Mouse (Mus musculus): Measurements from ENCODE around the gene Dennd2d.

Gene Dennd2d

DNA sequence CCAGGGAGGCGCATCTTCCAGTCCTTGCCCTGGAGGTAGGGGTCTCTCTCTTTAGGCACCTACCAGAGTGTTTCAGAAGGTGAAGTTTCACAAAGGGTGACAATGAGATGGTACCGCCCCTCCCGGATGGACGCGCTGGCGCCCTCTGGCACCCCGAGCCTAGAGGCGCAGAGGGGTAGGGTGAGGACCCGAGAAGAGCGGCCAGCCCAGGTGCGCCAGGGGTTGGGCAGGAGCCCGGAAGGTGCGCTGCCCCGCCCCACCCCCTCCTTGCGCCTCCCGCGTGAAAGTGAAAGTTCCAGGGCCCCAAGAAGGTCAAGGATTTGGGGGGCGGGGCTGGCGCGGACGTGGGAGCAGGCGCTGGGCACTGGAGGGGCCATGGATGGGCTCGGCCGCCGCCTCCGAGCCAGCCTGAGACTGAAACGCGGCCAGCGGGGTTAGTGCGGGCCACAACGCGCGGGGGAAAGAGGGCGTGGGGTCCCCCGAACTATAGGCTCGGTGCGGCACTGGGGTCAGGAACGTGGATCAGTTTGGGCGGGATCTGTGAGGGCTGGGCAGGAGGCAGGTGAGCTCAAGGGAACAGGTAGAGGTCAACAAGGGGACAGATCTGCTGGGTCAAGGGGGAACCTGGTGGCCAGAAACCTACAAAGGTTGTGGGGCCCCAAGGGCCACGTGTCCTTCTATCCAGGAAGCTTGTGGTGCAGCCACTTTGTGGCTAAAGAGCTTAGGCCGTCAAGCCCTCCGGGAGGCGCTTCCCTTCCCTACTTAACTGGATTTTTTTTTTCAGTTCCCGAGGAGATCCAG, at the start of gene Dennd2d:
Gene Dennd2d, plus strand, starts transcription at position 125 of the 801 bp plus-strand sequence.
- DNase-seq (ENCODE audit: low spot score) = no peak

DNA sequence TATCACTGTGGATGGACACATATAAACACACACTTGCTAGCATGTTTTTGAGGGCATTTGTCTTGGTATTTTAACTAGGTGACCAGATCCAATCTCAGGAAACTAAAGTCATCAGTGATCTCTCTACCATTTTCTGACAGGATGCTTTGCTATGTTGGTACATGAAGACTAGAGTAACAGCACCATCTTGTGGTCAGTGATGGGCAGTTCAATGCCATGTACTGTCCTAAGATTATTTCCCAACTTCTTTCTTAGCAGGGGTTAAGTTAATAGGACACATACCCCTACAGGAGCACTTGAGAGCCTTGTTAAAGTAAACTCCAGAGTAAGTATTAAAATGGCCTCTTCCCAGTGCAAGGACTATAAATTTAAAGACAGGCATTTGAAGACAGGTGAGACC, 33.6 kb upstream of the Dennd2d start:
- DNase-seq (ENCODE audit: low spot score) = peak; percentile 47

DNA sequence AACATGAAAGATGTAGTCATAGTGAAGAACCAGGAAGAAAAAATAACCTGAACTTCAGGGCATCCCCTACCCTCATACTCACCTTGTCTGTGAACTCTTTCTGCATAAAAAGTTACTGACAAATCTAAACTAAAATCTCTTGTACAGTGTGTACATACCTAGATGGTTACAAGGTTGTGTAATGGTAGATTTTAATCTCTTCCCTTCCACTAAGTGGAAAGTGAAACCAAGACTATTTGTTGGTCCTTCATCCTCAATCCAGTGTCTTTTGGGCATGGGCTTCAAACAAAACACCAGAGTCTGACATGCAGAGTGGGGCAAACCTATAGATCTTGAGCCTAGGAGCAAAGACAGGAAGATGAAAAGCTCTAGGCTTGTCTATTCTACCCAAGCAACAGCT, 33.2 kb upstream of the Dennd2d start:
- DNase-seq (ENCODE audit: low spot score) = no peak

DNA sequence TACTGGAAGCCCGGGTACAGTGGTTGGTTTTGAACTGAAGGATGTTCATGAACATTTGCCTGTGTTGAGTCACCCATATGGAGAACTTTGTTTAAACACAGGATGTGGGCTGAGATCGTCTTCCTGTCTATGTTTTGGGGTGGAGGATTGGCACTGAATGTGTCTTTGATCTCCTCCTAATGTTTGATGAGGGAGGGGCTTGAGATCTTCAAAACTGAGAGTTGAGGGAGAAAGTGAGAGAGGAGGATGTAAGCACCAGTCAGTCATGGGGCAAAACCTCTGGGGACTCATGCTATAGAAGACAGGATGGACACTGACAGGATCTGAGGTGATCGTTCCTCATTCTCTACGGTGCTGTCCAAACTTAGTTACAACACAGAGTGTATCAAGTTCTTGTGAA, 32.6 kb upstream of the Dennd2d start:
- no peak for DNase-seq (ENCODE audit: low spot score)

DNA sequence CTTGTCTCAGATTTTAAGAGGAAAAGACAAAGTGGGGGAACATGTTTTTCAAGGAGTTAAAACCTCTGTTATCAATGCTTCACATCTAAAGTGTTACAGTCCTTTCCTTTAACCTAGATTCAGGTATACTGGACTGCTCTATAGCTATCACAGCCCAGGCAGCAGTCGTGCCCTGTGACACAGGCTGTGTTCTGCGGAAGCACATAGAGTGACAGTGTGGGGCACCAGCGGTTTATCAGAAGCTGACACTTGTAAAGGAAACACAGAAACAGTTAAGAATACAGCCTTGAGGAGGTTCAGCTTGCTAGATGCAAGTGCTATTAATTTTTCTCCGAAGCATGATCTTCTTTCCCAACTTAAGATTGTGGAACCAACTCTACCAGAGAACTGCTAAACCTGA, 29.6 kb upstream of the Dennd2d start:
- DNase-seq (ENCODE audit: low spot score) = no peak

DNA sequence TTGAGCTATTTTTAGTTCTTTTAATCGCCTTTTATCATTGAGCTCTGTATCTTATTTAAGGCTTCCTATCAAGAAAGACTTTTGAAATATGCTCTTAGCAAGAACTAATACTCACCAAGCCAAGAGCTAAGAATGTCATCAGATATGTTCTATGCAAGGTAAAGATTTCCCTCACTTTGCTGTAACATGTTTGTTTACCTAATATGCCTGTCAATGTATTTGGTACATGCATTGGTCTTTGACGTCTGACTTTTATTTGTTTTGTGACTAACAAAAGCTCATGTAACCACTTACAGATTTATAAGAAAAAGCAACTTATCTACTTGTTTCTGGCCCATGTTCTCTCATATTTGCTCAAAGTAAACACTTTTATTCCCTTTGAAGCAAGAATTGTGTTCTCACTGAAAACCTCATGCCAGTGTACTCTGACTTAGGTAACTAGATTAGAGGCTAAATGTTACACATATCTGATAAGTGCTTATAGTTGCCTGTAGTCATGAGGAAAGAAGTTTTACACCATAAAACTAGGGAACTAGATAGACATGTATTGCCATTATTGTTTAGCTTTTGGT, 24.8 kb upstream of the Dennd2d start:
- no peak for DNase-seq (ENCODE audit: low spot score)

DNA sequence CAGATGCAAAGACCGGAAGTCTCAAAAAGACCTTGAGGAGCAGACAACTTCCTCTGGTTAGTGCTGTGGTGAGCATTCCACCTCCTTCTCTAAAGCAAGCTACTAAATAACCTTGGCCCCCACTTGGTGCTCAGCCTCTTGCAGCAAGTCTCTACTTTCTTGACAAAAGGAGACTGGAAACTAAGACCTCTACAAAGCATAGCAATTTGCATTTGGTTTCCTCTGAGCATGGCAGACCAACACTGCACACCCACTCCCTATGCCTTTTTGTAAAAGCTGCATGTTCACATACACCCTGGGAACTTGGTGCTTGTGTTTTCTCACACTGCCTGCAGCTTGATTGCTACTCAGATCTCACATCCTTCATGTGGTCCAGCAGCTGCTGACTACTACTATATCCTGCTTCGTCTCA, 20.1 kb upstream of the Dennd2d start:
- no peak for DNase-seq (ENCODE audit: low spot score)

DNA sequence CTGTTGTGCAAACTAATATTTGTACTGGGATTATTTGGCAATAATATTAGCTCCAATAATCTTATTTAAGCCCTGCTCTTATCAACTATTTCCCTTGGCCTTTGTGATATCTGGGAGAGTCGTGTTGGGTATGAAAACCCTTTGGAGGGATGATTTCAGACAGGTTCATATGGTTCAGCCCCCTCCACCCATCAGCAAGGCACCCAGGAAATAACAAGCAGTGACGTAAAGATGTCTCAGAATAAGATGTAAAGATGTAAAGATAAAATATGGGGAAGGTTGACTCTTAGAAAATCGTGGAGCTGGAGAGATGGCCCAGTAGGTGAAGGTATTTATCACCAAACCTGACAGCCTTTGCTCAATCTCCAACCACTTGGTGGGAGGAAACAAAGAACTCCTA, 19.7 kb upstream of the Dennd2d start:
- no peak for DNase-seq (ENCODE audit: low spot score)

DNA sequence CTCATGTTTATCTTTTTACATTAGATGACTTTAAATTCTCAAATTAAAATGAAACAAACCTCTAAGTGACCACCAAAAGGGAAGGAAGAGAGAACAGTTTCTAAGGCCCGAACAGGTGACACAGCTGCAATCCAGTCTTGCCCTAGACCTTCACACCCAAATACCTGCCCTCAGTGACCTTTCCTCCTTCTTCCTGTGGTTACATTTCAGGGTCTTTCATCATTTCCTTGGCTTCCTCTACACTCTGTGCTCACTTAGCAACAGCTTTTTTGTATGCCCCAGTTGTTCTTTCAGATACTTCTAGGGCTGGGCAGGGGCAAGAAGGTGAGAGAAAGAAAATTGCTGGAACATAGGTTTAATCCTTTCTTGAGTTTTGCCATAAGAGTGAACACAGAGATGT, 17.5 kb upstream of the Dennd2d start:
- DNase-seq (ENCODE audit: low spot score) = no peak

DNA sequence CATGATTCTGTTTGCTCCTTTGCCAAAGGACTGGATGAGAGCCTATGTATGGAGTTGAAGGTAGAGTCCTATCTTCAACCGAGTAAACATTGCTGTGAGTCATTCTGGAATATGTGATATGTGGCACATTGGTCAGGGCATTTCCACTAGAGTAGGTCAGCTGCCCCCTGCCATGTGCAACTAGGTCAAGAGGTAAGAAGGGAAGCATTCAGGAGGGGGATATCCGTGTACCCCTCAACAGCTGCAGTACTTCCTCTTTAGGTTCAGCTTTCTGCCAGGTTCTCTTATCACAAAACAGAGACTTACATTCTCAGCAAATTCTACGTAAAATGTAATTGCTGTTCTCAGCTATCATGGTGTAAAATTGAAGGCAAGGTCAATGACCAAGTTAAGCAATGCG, 8.0 kb upstream of the Dennd2d start:
- DNase-seq (ENCODE audit: low spot score) = no peak

DNA sequence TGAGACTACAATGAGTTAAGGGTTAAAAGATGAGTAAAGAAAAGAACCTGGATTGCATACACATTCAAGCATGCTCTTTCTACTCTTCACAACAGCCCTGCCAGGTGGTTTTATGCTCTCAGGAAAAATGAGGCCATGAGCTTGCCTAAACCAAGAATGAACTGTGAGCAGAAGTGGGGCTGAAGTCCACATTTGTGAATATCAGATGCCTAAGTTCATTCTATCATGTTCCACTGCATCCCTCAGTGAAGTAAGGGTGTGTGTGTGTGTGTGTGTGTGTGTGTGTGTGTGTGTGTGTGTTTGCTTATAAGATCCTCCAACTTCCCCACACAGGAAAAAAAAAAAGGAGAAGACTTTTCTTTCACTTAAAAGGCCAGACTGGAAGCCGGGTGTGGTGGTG, 5.3 kb upstream of the Dennd2d start:
- no peak for DNase-seq (ENCODE audit: low spot score)

DNA sequence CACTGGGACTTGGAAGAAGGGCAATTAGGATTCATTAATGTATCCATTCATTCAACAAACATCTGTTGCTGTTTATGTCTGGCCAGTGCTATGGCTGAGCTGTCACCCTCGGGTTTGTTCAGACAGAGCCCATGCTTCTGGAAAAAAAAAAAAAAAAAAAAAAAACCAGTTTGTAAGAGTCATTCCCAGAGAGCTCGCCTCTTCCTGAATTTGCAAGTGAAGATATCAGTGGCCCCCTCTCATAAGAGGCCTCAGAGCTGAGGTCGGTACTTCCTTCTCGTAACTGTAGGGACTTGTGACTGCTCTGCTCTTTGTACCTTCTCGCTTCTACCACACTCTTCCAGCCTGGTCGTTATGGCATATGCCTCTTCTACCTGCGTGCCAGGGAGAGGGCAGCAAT, 1.1 kb downstream of the Dennd2d start:
- DNase-seq (ENCODE audit: low spot score) = no peak

DNA sequence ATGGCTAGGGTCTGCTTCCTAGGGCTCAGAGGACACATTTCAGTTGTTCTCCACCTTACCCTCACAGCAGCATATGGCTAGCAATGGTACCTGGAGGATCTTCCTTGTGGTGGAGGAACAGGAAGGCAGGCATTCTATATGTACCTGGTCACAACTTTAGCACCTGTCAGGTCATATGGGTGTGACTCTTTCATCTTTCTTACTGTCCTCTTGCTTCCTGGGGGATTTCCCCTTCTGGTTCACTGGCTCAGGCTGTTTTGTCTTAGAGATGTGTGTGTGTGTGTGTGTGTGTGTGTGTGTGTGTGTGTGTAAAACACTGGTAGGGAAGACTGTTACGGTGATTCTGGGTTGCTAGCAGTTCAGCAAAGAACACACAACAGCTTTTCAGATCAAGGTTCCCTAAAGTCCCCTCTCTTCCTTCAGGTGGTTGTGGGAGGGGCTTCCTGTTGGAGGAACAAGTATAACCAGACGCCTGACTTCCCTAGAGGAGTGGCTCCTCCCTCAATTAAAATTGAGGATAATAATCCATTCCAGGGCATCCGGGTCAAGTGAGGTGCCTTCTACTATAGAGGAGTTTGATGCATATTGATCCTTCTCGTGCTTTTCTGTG, 1.7 kb downstream of the Dennd2d start:
- no peak for DNase-seq (ENCODE audit: low spot score)

DNA sequence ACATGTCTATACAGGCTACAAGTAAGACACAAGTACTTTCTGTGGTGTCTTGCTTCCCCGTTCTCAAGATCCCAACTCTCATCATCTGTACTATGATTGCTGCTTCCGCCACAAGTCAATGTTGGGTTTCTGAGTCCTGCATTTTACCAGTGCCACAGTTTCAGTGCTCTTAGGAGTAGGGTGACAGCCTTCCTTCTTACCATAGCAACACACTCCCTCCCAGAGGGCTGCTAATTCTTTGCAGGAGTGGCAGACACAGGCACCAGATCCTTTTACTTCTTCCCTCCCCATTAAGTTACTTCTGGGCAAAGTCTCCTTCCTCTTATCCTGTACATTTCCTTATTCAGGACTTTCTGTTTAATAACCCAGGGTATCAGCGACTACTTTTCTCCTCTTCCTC, 2.7 kb downstream of the Dennd2d start:
- no peak for DNase-seq (ENCODE audit: low spot score)

DNA sequence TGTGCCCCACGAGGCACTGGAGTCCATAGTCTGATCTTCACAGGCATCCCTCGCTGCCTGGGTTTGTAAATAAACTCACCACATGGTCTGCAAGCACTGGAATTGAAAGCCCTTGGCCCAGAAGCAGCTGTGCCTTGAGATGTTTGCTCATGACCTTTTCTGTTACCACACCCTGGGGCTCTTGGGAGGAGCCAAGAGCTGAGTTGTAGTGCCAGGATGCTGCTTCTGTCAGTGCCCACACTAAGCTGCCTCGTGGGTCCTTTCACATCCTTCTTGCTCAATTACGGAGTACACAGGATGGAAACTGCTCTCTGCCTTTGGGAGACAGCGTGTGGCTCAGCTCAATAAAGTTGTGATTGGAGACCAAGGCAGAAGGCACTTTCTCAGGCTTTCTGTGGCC, 3.6 kb downstream of the Dennd2d start:
- no peak for DNase-seq (ENCODE audit: low spot score)

DNA sequence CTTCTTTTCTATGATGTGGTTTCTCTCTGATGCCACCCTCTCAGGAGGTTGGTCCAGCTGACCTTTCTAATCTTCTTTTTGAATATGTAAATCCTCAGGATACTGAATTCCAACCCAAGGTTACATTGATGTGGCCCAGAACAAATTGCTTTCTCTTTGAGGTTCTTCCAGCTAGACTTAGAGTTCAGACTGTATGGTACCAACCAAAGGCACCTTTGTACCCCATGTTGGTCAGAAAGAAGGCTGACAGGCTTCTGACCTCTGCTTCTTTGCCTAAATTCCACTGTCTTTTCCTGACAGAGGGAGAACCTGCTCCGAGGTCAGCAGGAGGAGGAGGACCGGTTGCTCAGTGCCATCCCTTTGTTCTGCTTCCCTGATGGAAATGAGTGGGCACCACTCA, 5.3 kb downstream of the Dennd2d start:
- DNase-seq (ENCODE audit: low spot score) = no peak

DNA sequence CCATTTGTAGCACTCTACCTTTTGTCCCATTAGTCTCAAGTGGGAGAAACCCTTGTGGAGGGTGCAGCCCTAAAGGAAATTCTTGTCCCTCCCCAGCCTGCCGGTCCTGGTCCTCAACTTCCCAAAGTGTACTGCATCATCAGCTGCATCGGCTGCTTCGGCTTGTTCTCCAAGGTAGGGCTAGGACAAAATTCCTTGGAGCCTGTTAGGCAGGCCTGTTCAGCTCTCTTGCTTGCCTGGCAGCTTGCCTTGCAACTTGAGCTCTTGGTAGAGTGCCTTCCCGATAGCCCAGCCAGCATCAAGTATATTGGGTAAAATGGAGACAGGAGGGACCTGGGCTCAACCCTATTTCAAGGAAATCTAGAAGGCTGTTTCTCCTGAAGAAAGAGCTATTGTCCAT, 8.0 kb downstream of the Dennd2d start:
- DNase-seq (ENCODE audit: low spot score) = no peak

DNA sequence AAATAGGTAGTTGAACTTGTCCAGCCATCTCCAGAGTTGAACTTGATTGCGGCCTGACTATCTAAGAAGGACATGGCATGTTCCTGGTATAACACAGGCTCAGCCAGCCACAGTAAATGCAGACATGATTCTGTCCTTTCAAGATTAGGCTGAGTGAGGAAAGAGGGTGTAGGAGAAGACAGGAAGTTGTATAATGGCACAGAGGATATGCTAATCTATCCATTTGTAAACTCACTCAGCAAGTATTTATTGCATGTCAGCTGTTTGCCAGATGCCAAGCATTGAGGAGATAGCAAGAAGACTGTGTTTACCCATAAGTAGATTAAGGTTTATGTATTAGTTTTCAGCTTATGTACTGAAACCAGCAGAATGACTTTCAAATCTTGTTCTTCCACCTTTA, 10.5 kb downstream of the Dennd2d start:
- no peak for DNase-seq (ENCODE audit: low spot score)

DNA sequence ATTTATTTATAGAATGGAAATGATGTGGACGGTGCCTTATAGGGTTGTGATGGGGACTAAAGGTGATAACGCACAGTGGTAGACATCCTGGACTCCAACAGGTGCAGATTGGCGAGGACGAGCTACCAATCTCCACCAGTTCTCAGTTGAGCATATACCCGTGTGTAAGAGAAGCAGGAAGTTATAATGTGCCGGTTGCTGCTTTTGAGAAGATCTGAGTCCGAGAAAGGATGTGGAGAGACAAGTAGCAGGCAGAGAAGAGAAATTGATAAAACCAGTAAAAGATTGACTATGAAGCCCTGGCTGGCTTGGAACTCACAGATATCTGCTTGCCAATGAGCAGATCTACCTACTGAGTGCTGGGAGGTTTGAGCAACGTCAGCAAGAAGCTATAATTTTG, 11.0 kb downstream of the Dennd2d start:
- no peak for DNase-seq (ENCODE audit: low spot score)

DNA sequence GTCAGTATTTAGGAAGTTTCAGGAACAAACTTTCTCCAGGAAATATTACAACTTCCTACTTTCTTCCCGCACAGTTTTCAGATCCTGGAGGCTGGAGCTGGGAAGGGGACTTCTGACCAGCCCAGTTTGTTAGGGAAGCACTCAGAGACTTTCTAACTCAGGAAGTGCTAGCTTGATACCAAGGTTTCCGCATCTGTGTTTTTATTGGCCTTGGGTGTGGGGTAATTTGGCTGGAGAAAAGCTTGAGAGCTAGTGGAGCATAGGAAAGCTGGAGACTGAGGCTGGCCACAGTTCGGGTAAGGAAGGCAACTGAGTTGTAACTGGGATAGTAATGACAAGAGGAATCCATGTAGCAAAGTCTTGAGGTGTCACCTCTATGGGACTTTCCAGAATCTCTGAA, 11.7 kb downstream of the Dennd2d start:
- DNase-seq (ENCODE audit: low spot score) = no peak

DNA sequence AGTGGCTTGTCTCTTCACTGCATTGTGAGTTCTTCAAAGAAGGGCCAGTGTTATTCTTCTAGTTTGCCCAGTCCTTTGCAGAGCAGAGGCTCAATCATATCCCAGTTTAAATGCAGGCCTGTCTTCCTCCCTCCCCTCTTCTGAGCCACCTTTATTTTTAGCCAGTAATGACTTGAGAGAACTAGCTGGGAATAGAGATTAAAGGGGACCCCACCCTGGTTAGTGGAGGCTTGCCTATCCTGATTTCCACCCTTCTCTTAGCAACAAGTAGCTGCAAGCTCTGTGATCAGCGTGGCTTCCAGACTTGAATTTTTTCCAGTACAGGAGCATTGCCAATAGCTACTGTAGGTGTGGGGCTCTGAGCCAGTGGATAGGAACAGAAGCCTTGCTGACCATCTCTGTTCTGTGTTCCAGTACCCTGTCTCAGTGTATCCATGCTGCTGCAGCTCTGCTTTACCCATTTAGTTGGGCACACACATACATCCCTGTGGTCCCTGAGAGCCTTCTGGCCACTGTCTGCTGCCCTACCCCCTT, 12.3 kb downstream of the Dennd2d start:
- DNase-seq (ENCODE audit: low spot score) = no peak

DNA sequence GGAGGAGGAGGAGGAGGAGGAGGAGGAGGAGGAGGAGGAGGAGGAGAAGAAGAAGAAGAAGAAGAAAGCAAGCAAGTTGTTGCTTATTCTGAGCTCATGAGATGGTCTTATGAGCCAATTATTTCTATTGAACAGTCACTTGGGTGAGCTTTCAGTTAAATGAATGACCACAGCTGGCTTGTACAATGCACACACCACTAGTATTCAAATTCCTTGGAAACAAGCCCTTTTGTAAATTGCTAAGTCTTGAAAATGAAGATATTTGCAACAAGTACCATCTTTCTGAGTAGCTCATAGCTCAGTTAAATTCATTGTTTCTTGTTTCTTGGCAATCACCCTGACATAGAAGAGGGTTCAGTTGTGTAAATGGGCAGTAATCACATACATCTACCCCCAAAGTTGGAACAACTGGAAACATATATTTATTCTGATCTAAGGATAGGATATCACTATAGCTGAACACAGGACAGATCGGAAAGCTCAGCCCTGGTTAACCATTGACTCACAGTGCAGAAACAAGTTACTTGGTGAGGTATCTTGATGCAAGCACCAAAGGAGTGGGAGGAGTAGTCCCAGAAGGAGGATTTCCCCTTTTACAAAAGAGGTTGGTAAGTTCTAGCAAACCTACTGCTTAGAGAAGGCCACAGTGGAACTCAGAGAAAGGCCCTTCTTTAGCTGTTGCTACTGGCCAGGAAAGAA, 13.3 kb downstream of the Dennd2d start:
- no peak for DNase-seq (ENCODE audit: low spot score)
